Mouse (Mus musculus): ENCODE measurements around the gene Klhl2.

- TF ChIP-seq TAL1 (IDR thresholded peaks at IDR 0.05; ENCODE audit: low read length) (no peak), GATA1 (IDR thresholded peaks at IDR 0.05; ENCODE audit: low read length) (no peak)
These were observed 18.2 kb downstream of the Klhl2 start for GRCm38 (mm10) chr8:64831656-64832055.

Data from erythroblast, embryonic 14.5 days (primary cell).